Mouse (Mus musculus): Measurements from ENCODE around the gene Tmem45a2. TPM values are rescaled to one million over a fixed set of nuclear protein-coding genes. Genes with fewer than 3 reads are reported as not detected.

Gene Tmem45a2
- not detected for total RNA-seq (2021)
- long read RNA-seq, experiment 1: 0 reads
- long read RNA-seq, experiment 2: 0 reads

DNA sequence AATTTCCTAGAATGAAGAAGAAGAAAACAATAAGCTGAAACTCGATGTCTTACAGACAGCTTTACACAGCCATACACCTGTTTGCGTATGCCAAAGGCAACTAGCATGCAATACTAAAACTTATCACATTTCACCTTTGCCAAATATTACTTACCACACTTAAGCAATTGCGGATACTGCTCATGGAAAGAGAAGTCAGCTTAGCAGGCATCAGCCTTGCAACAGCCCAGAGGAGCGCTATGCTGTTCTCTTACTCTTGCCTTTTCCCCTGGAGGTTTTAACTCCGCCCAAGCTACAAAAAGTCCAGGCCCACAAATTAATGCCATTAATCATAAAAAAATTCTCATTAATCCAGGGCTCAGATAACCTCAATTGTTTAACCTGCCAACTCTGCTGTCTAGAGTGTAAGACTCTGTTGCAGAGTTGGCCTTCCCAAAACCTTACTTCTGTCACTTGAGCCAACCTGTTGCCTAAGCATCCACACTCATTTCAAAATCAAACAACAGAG, at the start of gene Tmem45a2:
TSS of gene Tmem45a2 (minus strand) at position 241 of the 508 bp plus-strand sequence.
- no peak for TF ChIP-seq CTCF (conservative IDR thresholded peaks at IDR 0.05)
- DNase-seq (ENCODE audit: low spot score in 2 of 2): no peak
- H3K27ac ChIP-seq: no peak within 1 kb of the TSS
- no peak within 1 kb of the TSS for H3K4me3 ChIP-seq

- TF ChIP-seq CTCF (conservative IDR thresholded peaks at IDR 0.05): no peak
- no peak overlapping the region for H3K4me3 ChIP-seq
- DNase-seq (ENCODE audit: low spot score in 2 of 2): no peak
- H3K27ac ChIP-seq: no peak overlapping the region
Observed at GRCm38 (mm10) chr16:57117562-57117961, 46.4 kb upstream of the Tmem45a2 start.

DNA sequence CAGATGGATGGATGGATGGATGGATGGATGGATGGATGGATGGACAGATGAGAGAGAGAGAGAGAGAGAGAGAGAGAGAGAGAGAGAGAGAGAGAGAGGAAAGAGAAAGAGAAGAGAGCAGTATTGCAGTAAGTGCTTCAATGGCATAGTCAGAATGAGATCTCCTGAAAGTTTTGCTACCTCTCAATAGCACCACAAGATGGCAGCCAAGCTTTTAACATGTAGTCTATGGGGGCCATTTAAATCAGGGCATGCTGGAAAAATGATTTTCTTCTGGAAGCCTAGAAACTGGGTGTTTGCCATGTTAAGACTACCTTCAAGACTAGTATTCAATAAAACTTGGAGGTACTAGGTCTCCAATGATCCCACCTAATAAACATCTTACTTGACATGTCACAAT, 44.9 kb upstream of the Tmem45a2 start:
- no peak for DNase-seq (ENCODE audit: low spot score in 2 of 2)
- Histone ChIP-seq H3K27ac (no peak overlapping the region), H3K4me3 (no peak overlapping the region)
- TF ChIP-seq CTCF (conservative IDR thresholded peaks at IDR 0.05): peak; percentile 62

GRCm38 (mm10) chr16:57106185-57106960, 35.2 kb upstream of the Tmem45a2 start:
- Histone ChIP-seq H3K27ac (no peak overlapping the region), H3K4me3 (no peak overlapping the region)
- DNase-seq (ENCODE audit: low spot score in 2 of 2): no peak
- TF ChIP-seq CTCF (conservative IDR thresholded peaks at IDR 0.05): no peak

- TF ChIP-seq CTCF (conservative IDR thresholded peaks at IDR 0.05): no peak
- no peak overlapping the region for H3K4me3 ChIP-seq
- H3K27ac ChIP-seq: no peak overlapping the region
- no peak for DNase-seq (ENCODE audit: low spot score in 2 of 2)
Observed at GRCm38 (mm10) chr16:57101174-57101573, 30.0 kb upstream of the Tmem45a2 start.

DNA sequence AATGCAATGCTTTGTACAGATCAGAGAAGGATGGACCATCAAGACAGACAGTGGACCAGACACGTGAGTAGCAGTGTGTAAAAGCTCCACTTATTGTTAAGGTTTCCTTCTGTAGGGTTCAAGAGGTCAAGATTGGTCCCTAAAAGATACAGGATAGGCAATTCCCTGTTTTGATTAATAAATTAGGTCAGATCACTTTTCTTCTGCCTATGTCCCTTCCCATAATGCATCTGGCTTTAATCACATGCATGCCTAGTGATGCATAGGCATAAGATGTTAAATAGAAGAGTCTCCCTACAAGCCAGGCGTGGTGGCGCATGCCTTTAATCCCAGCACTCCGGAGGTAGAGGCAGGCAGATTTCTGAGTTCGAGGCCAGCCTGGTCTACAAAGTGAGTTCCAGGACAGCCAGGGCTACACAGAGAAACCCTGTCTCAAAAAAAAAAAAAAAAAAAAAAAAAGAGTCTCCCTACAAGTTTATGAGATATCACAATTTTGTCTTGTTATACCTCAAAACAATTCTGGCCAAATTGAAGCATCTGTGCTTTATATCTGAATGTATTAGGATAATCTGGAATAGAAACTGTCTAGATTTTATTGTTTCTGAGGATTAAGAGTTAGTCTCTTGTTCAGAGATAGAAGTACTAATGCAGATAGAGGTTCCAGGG, 28.5 kb upstream of the Tmem45a2 start:
- TF ChIP-seq CTCF (conservative IDR thresholded peaks at IDR 0.05): no peak
- H3K4me3 ChIP-seq: no peak overlapping the region
- no peak overlapping the region for H3K27ac ChIP-seq
- DNase-seq (ENCODE audit: low spot score in 2 of 2): no peak

DNA sequence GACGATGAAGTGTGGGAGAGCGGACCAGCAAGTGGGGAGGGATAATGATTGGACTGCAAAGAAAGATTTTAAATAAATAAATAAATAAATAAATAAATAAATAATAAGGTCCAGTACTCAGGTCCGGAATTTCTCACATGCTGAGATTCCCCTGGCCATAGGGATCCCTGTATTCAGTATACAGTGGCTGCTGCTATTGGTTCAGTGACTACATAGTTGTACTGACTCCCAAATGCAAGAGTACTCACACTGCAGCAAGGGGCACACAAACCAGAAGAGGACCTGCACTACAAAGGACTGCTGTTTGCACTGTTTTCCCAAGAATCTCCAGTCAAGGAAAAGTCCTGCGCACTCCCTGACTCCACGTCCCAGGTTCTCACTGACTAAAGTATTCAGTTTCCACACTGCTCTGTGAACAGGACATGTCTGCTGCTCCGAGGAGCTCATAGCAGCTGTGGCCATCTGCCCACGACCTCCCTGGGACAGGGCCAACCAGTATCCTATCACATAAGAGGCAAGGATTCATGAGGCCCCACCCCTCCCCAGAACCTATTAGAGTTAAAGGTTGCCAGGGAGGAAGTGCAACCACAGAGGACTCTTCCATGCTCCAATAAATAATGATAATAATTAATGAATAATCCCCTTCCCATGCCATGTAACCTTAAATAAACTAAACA, 27.4 kb upstream of the Tmem45a2 start:
- DNase-seq (ENCODE audit: low spot score in 2 of 2): no peak
- TF ChIP-seq CTCF (conservative IDR thresholded peaks at IDR 0.05): no peak
- H3K4me3 ChIP-seq: no peak overlapping the region
- no peak overlapping the region for H3K27ac ChIP-seq

GRCm38 (mm10) chr16:57092911-57093605, 21.9 kb upstream of the Tmem45a2 start:
- H3K27ac ChIP-seq: no peak overlapping the region
- no peak for DNase-seq (ENCODE audit: low spot score in 2 of 2)
- H3K4me3 ChIP-seq: no peak overlapping the region
- TF ChIP-seq CTCF (conservative IDR thresholded peaks at IDR 0.05): no peak

GRCm38 (mm10) chr16:57092460-57092859, 21.3 kb upstream of the Tmem45a2 start:
- peak; percentile 90 for TF ChIP-seq CTCF (conservative IDR thresholded peaks at IDR 0.05)
- H3K27ac ChIP-seq: no peak overlapping the region
- no peak overlapping the region for H3K4me3 ChIP-seq
- DNase-seq (ENCODE audit: low spot score in 2 of 2): peak; percentile 31 to 68

GRCm38 (mm10) chr16:57079577-57079976, 8.4 kb upstream of the Tmem45a2 start:
- Histone ChIP-seq H3K4me3 (no peak overlapping the region), H3K27ac (no peak overlapping the region)
- DNase-seq (ENCODE audit: low spot score in 2 of 2): no peak
- TF ChIP-seq CTCF (conservative IDR thresholded peaks at IDR 0.05): no peak

GRCm38 (mm10) chr16:57075986-57076385, 4.8 kb upstream of the Tmem45a2 start:
- TF ChIP-seq CTCF (conservative IDR thresholded peaks at IDR 0.05): no peak
- no peak overlapping the region for H3K4me3 ChIP-seq
- DNase-seq (ENCODE audit: low spot score in 2 of 2): no peak

DNA sequence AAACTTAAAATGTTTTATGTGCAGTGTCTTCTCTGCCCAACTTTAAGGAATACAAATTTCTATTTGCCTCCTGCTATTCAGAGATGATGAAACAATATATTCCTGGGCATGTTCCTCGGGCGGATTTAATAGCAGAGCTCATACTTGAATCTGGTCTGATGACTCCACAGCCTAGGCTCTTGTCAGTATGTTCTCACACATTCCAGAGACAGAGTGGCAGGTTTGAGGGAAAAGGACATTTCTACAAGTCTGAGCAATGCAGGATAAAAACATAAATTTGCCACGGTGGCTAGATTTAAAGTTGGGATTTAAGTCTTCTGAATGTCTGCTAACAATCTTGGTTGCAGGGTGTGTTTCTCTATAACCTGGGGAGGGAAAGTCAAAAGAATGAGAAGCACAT, 9.1 kb downstream of the Tmem45a2 start:
- no peak for DNase-seq (ENCODE audit: low spot score in 2 of 2)
- no peak for TF ChIP-seq CTCF (conservative IDR thresholded peaks at IDR 0.05)
- Histone ChIP-seq H3K27ac (no peak overlapping the region), H3K4me3 (no peak overlapping the region)

More at GRCm38 (mm10) chr16:57075986-57076385, 4.8 kb upstream of the Tmem45a2 start:
- H3K27ac ChIP-seq: no peak overlapping the region
